Mouse (Mus musculus): ENCODE results near the gene Adgrl3. TPM values are rescaled to one million over a fixed set of nuclear protein-coding genes. Genes with fewer than 3 reads are reported as not detected.

Adgrl3 gene
- total and polyA plus RNA-seq, 3 experiments = not detected

GRCm38 (mm10) chr5:81285643-81286042 lies 265.7 kb downstream of the Adgrl3 start:
- no peak for DNase-seq (ENCODE audit: low read depth, low spot score)
- no peaks in the 10 kb centered on the region for H3K79me2 ChIP-seq (ENCODE audit: control insufficient read depth, insufficient read depth, low read length, poor library complexity)
- no peak overlapping the region for H3K27ac ChIP-seq (ENCODE audit: control insufficient read depth, low read depth, low read length)
- no peak overlapping the region for H3K4me3 ChIP-seq (ENCODE audit: control insufficient read depth in 1 of 2, insufficient read depth in 1 of 2, low read depth in 2 of 2, low read length in 2 of 2)
- H3K36me3 ChIP-seq (ENCODE audit: control insufficient read depth in 1 of 2, insufficient read depth in 2 of 2, low read length in 2 of 2) = no peaks in the 10 kb centered on the region
- H3K4me1 ChIP-seq (ENCODE audit: control insufficient read depth in 1 of 2, insufficient read depth in 2 of 2, low read length in 2 of 2) = no peaks in the 10 kb centered on the region
- no peak overlapping the region for H3K9ac ChIP-seq (ENCODE audit: control insufficient read depth, low read depth, low read length, poor library complexity, severe bottlenecking)
- TF ChIP-seq POLR2A (IDR thresholded peaks at IDR 0.05; ENCODE audit: control insufficient read depth in 1 of 2, insufficient read depth in 1 of 2, low read depth in 1 of 2, low read length in 2 of 2, poor library complexity in 1 of 2) (no peak), EP300 (IDR thresholded peaks at IDR 0.05; ENCODE audit: low read depth in 1 of 2, low read length in 2 of 2) (no peak), RCOR1 (IDR thresholded peaks at IDR 0.05; ENCODE audit: low read depth, low read length) (no peak), ELF1 (IDR thresholded peaks at IDR 0.05; ENCODE audit: low read depth, low read length) (no peak), TCF12 (IDR thresholded peaks at IDR 0.05; ENCODE audit: low read depth, low read length) (no peak), ZMIZ1 (IDR thresholded peaks at IDR 0.05; ENCODE audit: low read depth, low read length) (no peak), BHLHE40 (IDR thresholded peaks at IDR 0.05; ENCODE audit: borderline replicate concordance, low read depth, low read length) (no peak), TBP (IDR thresholded peaks at IDR 0.05; ENCODE audit: low read depth, low read length) (no peak), SMC3 (IDR thresholded peaks at IDR 0.05; ENCODE audit: low read depth, low read length) (no peak), HCFC1 (IDR thresholded peaks at IDR 0.05; ENCODE audit: low read depth, low read length) (no peak), CHD1 (IDR thresholded peaks at IDR 0.05; ENCODE audit: low read depth, low read length) (no peak)
- no peaks in the 10 kb centered on the region for H3K27me3 ChIP-seq (ENCODE audit: control insufficient read depth in 1 of 2, insufficient read depth in 2 of 2, low read length in 2 of 2)
- H3K9me3 ChIP-seq (replicated peaks; ENCODE audit: insufficient read depth, low read length) = no peaks in the 10 kb centered on the region

GRCm38 (mm10) chr5:81301874-81302273 lies 281.9 kb downstream of the Adgrl3 start:
- H3K79me2 ChIP-seq (ENCODE audit: control insufficient read depth, insufficient read depth, low read length, poor library complexity) = no peaks in the 10 kb centered on the region
- H3K9ac ChIP-seq (ENCODE audit: control insufficient read depth, low read depth, low read length, poor library complexity, severe bottlenecking) = no peak overlapping the region
- no peak overlapping the region for H3K27ac ChIP-seq (ENCODE audit: control insufficient read depth, low read depth, low read length)
- TF ChIP-seq MAZ (IDR thresholded peaks at IDR 0.05; ENCODE audit: low read depth, low read length) = no peak
- TF ChIP-seq CTCF (IDR thresholded peaks at IDR 0.05 in 2 of 3, conservative IDR thresholded peaks at IDR 0.05 in 1 of 3; ENCODE audit: control insufficient read depth in 1 of 3, insufficient read depth in 1 of 3, low read depth in 2 of 3, low read length in 3 of 3, poor library complexity in 1 of 3, severe bottlenecking in 1 of 3) = no peak
- TF ChIP-seq KAT2A (conservative IDR thresholded peaks at IDR 0.05; ENCODE audit: low read depth, low read length) = no peak
- TF ChIP-seq ZKSCAN1 (IDR thresholded peaks at IDR 0.05; ENCODE audit: low read depth, low read length) = no peak
- no peak for TF ChIP-seq TBP (IDR thresholded peaks at IDR 0.05; ENCODE audit: low read depth, low read length)
- no peak for TF ChIP-seq ETS1 (IDR thresholded peaks at IDR 0.05; ENCODE audit: low read depth, low read length)
- no peak for TF ChIP-seq ZNF384 (IDR thresholded peaks at IDR 0.05; ENCODE audit: low read depth, low read length)
- TF ChIP-seq POLR2A (IDR thresholded peaks at IDR 0.05; ENCODE audit: control insufficient read depth in 1 of 2, insufficient read depth in 1 of 2, low read depth in 1 of 2, low read length in 2 of 2, poor library complexity in 1 of 2) = no peak
- no peak for TF ChIP-seq SIN3A (IDR thresholded peaks at IDR 0.05; ENCODE audit: low read length)
- TF ChIP-seq MXI1 (IDR thresholded peaks at IDR 0.05; ENCODE audit: low read depth, low read length) = no peak
- no peak for TF ChIP-seq MEF2A (IDR thresholded peaks at IDR 0.05; ENCODE audit: extremely low read depth, insufficient replicate concordance, low read depth, low read length, poor library complexity, severe bottlenecking)
- TF ChIP-seq POLR2AphosphoS5 (IDR thresholded peaks at IDR 0.05; ENCODE audit: borderline replicate concordance, low read depth, low read length) = no peak
- no peak for TF ChIP-seq CHD2 (IDR thresholded peaks at IDR 0.05; ENCODE audit: low read length)
- TF ChIP-seq ELF1 (IDR thresholded peaks at IDR 0.05; ENCODE audit: low read depth, low read length) = no peak
- TF ChIP-seq ZMIZ1 (IDR thresholded peaks at IDR 0.05; ENCODE audit: low read depth, low read length) = no peak
- no peak overlapping the region for H3K4me3 ChIP-seq (ENCODE audit: control insufficient read depth in 1 of 2, insufficient read depth in 1 of 2, low read depth in 2 of 2, low read length in 2 of 2)
- no peaks in the 10 kb centered on the region for H3K4me1 ChIP-seq (ENCODE audit: control insufficient read depth in 1 of 2, insufficient read depth in 2 of 2, low read length in 2 of 2)
- no peak for DNase-seq (ENCODE audit: low read depth, low spot score)
- H3K27me3 ChIP-seq (ENCODE audit: control insufficient read depth in 1 of 2, insufficient read depth in 2 of 2, low read length in 2 of 2) = no peaks in the 10 kb centered on the region
- no peaks in the 10 kb centered on the region for H3K9me3 ChIP-seq (replicated peaks; ENCODE audit: insufficient read depth, low read length)
- no peaks in the 10 kb centered on the region for H3K36me3 ChIP-seq (ENCODE audit: control insufficient read depth in 1 of 2, insufficient read depth in 2 of 2, low read length in 2 of 2)
